In the genomic region with DNA sequence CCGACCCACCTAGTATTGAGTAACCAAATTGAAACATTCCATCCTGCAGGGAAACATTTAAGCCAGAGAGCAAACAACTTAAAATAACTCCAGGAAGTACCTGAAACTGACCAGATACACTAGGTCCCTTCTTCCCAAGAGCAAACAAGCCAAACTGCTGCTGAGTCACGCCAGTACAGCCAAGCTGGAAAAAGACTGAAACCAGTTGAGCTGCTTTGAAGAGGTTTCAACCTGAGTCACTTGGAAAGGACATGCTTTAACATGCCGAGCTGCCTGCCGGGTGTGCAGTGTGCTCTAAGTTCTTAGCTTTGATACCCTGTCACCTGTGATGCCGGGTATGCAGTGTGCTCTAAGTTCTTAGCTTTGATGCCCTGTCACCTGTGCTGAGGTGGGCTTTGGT, we compare ENCODE assay signal across 23 mouse cellular contexts. TPM values are rescaled to one million over a fixed set of nuclear protein-coding genes. Genes with fewer than 3 reads are reported as not detected.
DNase-seq lines count a peak whose midpoint lies in the region; ATAC-seq and TF ChIP-seq lines count a peak whose summit lies in the region.
"Had no signal": no experiment of that assay in that cellular context is flagged by ENCODE, and none has a peak within 500 bp of the region (broad histone marks: within the 10 kb centered on the region; RNA-seq: fewer than 3 reads in every experiment).

No protein-coding gene starts in this region.

- no peaks in the 10 kb centered on the region for H3K4me1 ChIP-seq in lung, embryonic 14.5 days (ENCODE audit: insufficient read depth)
- peaks cover 0 to 6% of the 10 kb centered on the region in 2 experiments; a peak in 1 of 4 replicates for H3K4me1 ChIP-seq in CH12.LX (ENCODE audit: control insufficient read depth in 1 of 2, insufficient read depth in 2 of 2)
- H3K4me1 ChIP-seq: forebrain, embryonic 13.5 days; kidney, embryonic 15.5 days; limb, embryonic 13.5 days; megakaryocyte, embryonic 14.5 days had no signal

- dilution Hi-C loops in CH12.LX (cut with MboI; ENCODE audit: extremely low pct_ligation_motif_present, extremely low pct_unique_long_range_greater_than_20kb, low sequenced_read_pairs) = no loop called here

- DNase-seq in lung, embryonic 14.5 days = peak; percentile 6
- no peak for DNase-seq in lung, postnatal 4 days
- DNase-seq in CH12.LX (ENCODE audit: extremely low read depth) (peak; percentile 39), adipocyte (ENCODE audit: low spot score) (peak; percentile 10)
- DNase-seq in lung, postnatal 36 days = peak; percentile 4
- no peak for DNase-seq in spleen, postnatal 10 days (ENCODE audit: low spot score in 2 of 2)
- no peak for DNase-seq in thymus, adult 18-20 months
- DNase-seq: cerebellum, adult 18-20 months; cerebellum, postnatal 25 days; embryo, embryonic 11 days; gastrocnemius, postnatal 10 days; heart, adult 2 months; heart, postnatal 36 days; right cerebral cortex, postnatal 14 days; spleen, adult 18-20 months; thymus, adult 2 months had no signal

- H3K27me3 ChIP-seq in lung, embryonic 14.5 days (ENCODE audit: insufficient read depth, low read length) = no peaks in the 10 kb centered on the region
- H3K27me3 ChIP-seq in CH12.LX (replicated peaks) = no peaks in the 10 kb centered on the region

- no peak overlapping the region for H3K4me3 ChIP-seq in lung, embryonic 14.5 days (ENCODE audit: low read depth, low read length)
- H3K4me3 ChIP-seq in CH12.LX (replicated peaks in 1 of 3; ENCODE audit: low read depth in 2 of 3, low read length in 2 of 3, poor library complexity in 1 of 3) = no peak overlapping the region
- H3K4me3 ChIP-seq: forebrain, embryonic 13.5 days; heart, adult 2 months; kidney, embryonic 15.5 days; limb, embryonic 13.5 days; megakaryocyte, embryonic 14.5 days had no signal

- 60% methylated on average over 5 of the region's 5 CpGs for WGBS in lung, embryonic 14.5 days

- H3K27ac ChIP-seq in lung, embryonic 14.5 days (ENCODE audit: low read depth) = no peak overlapping the region
- peak overlapping the region; percentile 4; the same call in 1 of the 2 replicates for H3K27ac ChIP-seq in CH12.LX (ENCODE audit: insufficient read depth, low read depth)
- H3K27ac ChIP-seq: forebrain, embryonic 13.5 days; heart, adult 2 months; kidney, embryonic 15.5 days; limb, embryonic 13.5 days had no signal

- no peak for TF ChIP-seq CTCF in lung, embryonic 14.5 days (IDR thresholded peaks at IDR 0.05; ENCODE audit: low read depth)
- no peak for TF ChIP-seq CTCF in CH12.LX (conservative IDR thresholded peaks at IDR 0.05 in 1 of 2, IDR thresholded peaks at IDR 0.05 in 1 of 2; ENCODE audit: low read depth in 2 of 2, low read length in 2 of 2)

- TF ChIP-seq POLR2A in CH12.LX (IDR thresholded peaks at IDR 0.05; ENCODE audit: low read depth, low read length) = no peak

- H3K9ac ChIP-seq in lung, embryonic 14.5 days = no peak overlapping the region
- no peak overlapping the region for H3K9ac ChIP-seq in CH12.LX (ENCODE audit: insufficient read depth, low read depth)
- H3K9ac ChIP-seq: forebrain, embryonic 13.5 days; kidney, embryonic 15.5 days; limb, embryonic 13.5 days had no signal

- no peak for TF ChIP-seq RAD21 in CH12.LX (IDR thresholded peaks at IDR 0.05; ENCODE audit: low read depth, low read length)

- H3K79me2 ChIP-seq in CH12.LX (replicated peaks; ENCODE audit: control insufficient read depth, extremely low read depth, insufficient read depth, poor library complexity, severe bottlenecking) = no peaks in the 10 kb centered on the region

- no peak for ATAC-seq in lung, embryonic 14.5 days (ENCODE audit: insufficient read depth)
- ATAC-seq: forebrain, embryonic 13.5 days; hindbrain, embryonic 16.5 days; intestine, embryonic 16.5 days; midbrain, embryonic 16.5 days had no signal

- TF ChIP-seq EP300 in CH12.LX (IDR thresholded peaks at IDR 0.05; ENCODE audit: low read length) = peak; percentile 84

- no peaks in the 10 kb centered on the region for H3K36me3 ChIP-seq in lung, embryonic 14.5 days (ENCODE audit: insufficient read depth)
- no peaks in the 10 kb centered on the region for H3K36me3 ChIP-seq in CH12.LX (replicated peaks in 1 of 2; ENCODE audit: control insufficient read depth in 1 of 2, insufficient read depth in 1 of 2, low read length in 1 of 2)
- H3K36me3 ChIP-seq: kidney, embryonic 15.5 days; limb, embryonic 13.5 days had no signal

- in situ Hi-C loops in CH12.LX (cut with MboI; ENCODE audit: low pct_ligation_motif_present, low pct_unique_long_range_greater_than_20kb, low sequenced_read_pairs) = no loop called here

- no peak overlapping the region for H3K4me2 ChIP-seq in lung, embryonic 14.5 days
- H3K4me2 ChIP-seq in CH12.LX (ENCODE audit: insufficient read depth, low read depth, poor library complexity, severe bottlenecking) = peak overlapping the region; percentile 50; the same call in 1 of the 2 replicates
- H3K4me2 ChIP-seq: forebrain, embryonic 13.5 days; kidney, embryonic 15.5 days; limb, embryonic 13.5 days had no signal

- H3K9me3 ChIP-seq in lung, embryonic 14.5 days (ENCODE audit: low read depth, low read length) = no peaks in the 10 kb centered on the region
- H3K9me3 ChIP-seq in CH12.LX (replicated peaks; ENCODE audit: low read length) = no peaks in the 10 kb centered on the region
- H3K9me3 ChIP-seq: forebrain, embryonic 13.5 days; kidney, embryonic 15.5 days; limb, embryonic 13.5 days had no signal

TF ChIP-seq in CH12.LX, 34 proteins besides CTCF, POLR2A, EP300 and RAD21:
- peak; percentile 27; the same call in 1 of the 2 replicates for TF ChIP-seq ELF1 (IDR thresholded peaks at IDR 0.05; ENCODE audit: low read depth, low read length)
- peak; percentile 49; the same call in 1 of the 2 replicates for TF ChIP-seq BHLHE40 (IDR thresholded peaks at IDR 0.05; ENCODE audit: low read depth, low read length)
- TF ChIP-seq JUN (IDR thresholded peaks at IDR 0.05; ENCODE audit: insufficient read depth, low read depth, low read length) = peak; percentile 54
- no peak for TF ChIP-seq NELFE (IDR thresholded peaks at IDR 0.05; ENCODE audit: low read depth, low read length)
- TF ChIP-seq MAFK (IDR thresholded peaks at IDR 0.05; ENCODE audit: insufficient replicate concordance, low read length) = peak; percentile 87; the same call in 1 of the 2 replicates
- peak; percentile 57; the same call in 1 of the 2 replicates for TF ChIP-seq TCF12 (IDR thresholded peaks at IDR 0.05; ENCODE audit: low read depth, low read length)
- peak; percentile 62; the same call in 1 of the 2 replicates for TF ChIP-seq MEF2A (IDR thresholded peaks at IDR 0.05; ENCODE audit: borderline replicate concordance, low read depth, low read length)
- no peak for TF ChIP-seq ZC3H11A (IDR thresholded peaks at IDR 0.05; ENCODE audit: low read depth, low read length)
- TF ChIP-seq NRF1 (IDR thresholded peaks at IDR 0.05; ENCODE audit: low read depth, low read length) = no peak
- TF ChIP-seq MYC (IDR thresholded peaks at IDR 0.05; ENCODE audit: low read depth, low read length) = 0 out of 2 replicates have a peak, but pooled peaks have one; percentile 53
- peak; percentile 91 for TF ChIP-seq IRF4 (IDR thresholded peaks at IDR 0.05; ENCODE audit: low read depth, low read length)
- TF ChIP-seq JUND (conservative IDR thresholded peaks at IDR 0.05; ENCODE audit: low read depth, low read length) = peak; percentile 64; the same call in 1 of the 2 replicates

RNA-seq across cellular contexts. Expression of a gene that starts 26.4 kb away (rescaled TPM):
- 8.7 and 9.3 TPM in 2 replicates for polyA plus RNA-seq in lung, embryonic 14.5 days (2014; fragmentation: Nextera tagmentation; extraction: Ambion mirVana)
- 5.0 and 8.7 TPM in 2 replicates for total RNA-seq in CH12.LX (2012; rRNA removed)
- 4.1 and 4.3 TPM in 2 replicates for total RNA-seq in CH12.LX (2014; rRNA removed)
- 4.7 and 5.4 TPM in 2 replicates for polyA plus RNA-seq in CH12.LX (2012; ENCODE audit: insufficient read length, low read depth)

RNA-seq across cellular contexts. Expression of a gene that starts 37.6 kb away (rescaled TPM):
- polyA plus RNA-seq in lung, embryonic 14.5 days (2014; fragmentation: Nextera tagmentation; extraction: Ambion mirVana) = 82.8 and 92.0 TPM in 2 replicates
- total RNA-seq in CH12.LX (2012; rRNA removed) (6.9 and 15.2 TPM in 2 replicates), CH12.LX (2014; rRNA removed) (28.7 and 32.8 TPM in 2 replicates)
- 8.2 and 8.4 TPM in 2 replicates for polyA plus RNA-seq in CH12.LX (2012; ENCODE audit: insufficient read length, low read depth)

Comparison
In these comparisons a context has a peak if more than half of its experiments do, and no peak if none do; other contexts are left out.
1. DNase-seq: peak in lung, embryonic 14.5 days (single experiment), CH12.LX (single experiment), adipocyte (single experiment) and lung, postnatal 36 days (single experiment); none in lung, postnatal 4 days (0 of 2), spleen, postnatal 10 days (0 of 2) and thymus, adult 18-20 months (0 of 2).